Mouse (Mus musculus): ENCODE results near the gene Dlg5. TPM values are rescaled to one million over a fixed set of nuclear protein-coding genes. Genes with fewer than 3 reads are reported as not detected.

Gene Dlg5
- 14.5 and 18.4 TPM in 2 replicates for polyA plus RNA-seq (2012; rRNA removed)

- under 1% methylated on average over 87 of the region's 98 CpGs for WGBS
- DNase-seq (ENCODE audit: low read depth, low spot score) = no peak
Measured at GRCm38 (mm10) chr14:24245177-24246081, at the start of gene Dlg5. TSS of gene Dlg5 (minus strand) at chr14:24245920.

GRCm38 (mm10) chr14:24293631-24294030, 47.9 kb upstream of the Dlg5 start:
- no peak for DNase-seq (ENCODE audit: low read depth, low spot score)
- WGBS = 81% methylated on average over 5 of the region's 5 CpGs

- DNase-seq (ENCODE audit: low read depth, low spot score) = no peak
- WGBS = 29% methylated on average over 3 of the region's 3 CpGs
Measured at GRCm38 (mm10) chr14:24292914-24293313, 47.2 kb upstream of the Dlg5 start, which contains the start of gene E330034G19Rik. TSS of gene E330034G19Rik (plus strand) at chr14:24293214.

GRCm38 (mm10) chr14:24290726-24291125, 45.0 kb upstream of the Dlg5 start:
- no peak for DNase-seq (ENCODE audit: low read depth, low spot score)

- DNase-seq (ENCODE audit: low read depth, low spot score) = no peak
- 60% methylated on average over 4 of the region's 4 CpGs for WGBS
Measured at GRCm38 (mm10) chr14:24286136-24286535, 40.4 kb upstream of the Dlg5 start.

GRCm38 (mm10) chr14:24282276-24282675, 36.6 kb upstream of the Dlg5 start:
- WGBS = 55% methylated on average over 3 of the region's 3 CpGs
- no peak for DNase-seq (ENCODE audit: low read depth, low spot score)

- 36% methylated on average over 4 of the region's 4 CpGs for WGBS
- no peak for DNase-seq (ENCODE audit: low read depth, low spot score)
Measured at GRCm38 (mm10) chr14:24281278-24281677, 35.6 kb upstream of the Dlg5 start.

GRCm38 (mm10) chr14:24275534-24275933, 29.8 kb upstream of the Dlg5 start:
- DNase-seq (ENCODE audit: low read depth, low spot score) = no peak
- 43% methylated on average over 2 of the region's 2 CpGs for WGBS

- no peak for DNase-seq (ENCODE audit: low read depth, low spot score)
- 42% methylated on average over 2 of the region's 2 CpGs for WGBS
Measured at GRCm38 (mm10) chr14:24273575-24273974, 27.9 kb upstream of the Dlg5 start.

GRCm38 (mm10) chr14:24269571-24269970, 23.9 kb upstream of the Dlg5 start:
- 88% methylated on average over 1 of the region's 1 CpGs for WGBS

GRCm38 (mm10) chr14:24262915-24263314, 17.2 kb upstream of the Dlg5 start:
- no peak for DNase-seq (ENCODE audit: low read depth, low spot score)
- 70% methylated on average over 2 of the region's 2 CpGs for WGBS

More at GRCm38 (mm10) chr14:24269571-24269970, 23.9 kb upstream of the Dlg5 start:
- DNase-seq (ENCODE audit: low read depth, low spot score) = no peak

GRCm38 (mm10) chr14:24262382-24262781, 16.7 kb upstream of the Dlg5 start:
- WGBS = 74% methylated on average over 6 of the region's 6 CpGs
- DNase-seq (ENCODE audit: low read depth, low spot score) = no peak

GRCm38 (mm10) chr14:24260391-24260790, 14.7 kb upstream of the Dlg5 start:
- 78% methylated on average over 4 of the region's 4 CpGs for WGBS
- DNase-seq (ENCODE audit: low read depth, low spot score) = no peak

- 59% methylated on average over 2 of the region's 2 CpGs for WGBS
- no peak for DNase-seq (ENCODE audit: low read depth, low spot score)
Measured at GRCm38 (mm10) chr14:24255956-24256355, 10.2 kb upstream of the Dlg5 start.

GRCm38 (mm10) chr14:24253611-24254202, 8.0 kb upstream of the Dlg5 start:
- DNase-seq (ENCODE audit: low read depth, low spot score) = no peak

GRCm38 (mm10) chr14:24251326-24251725, 5.6 kb upstream of the Dlg5 start:
- DNase-seq (ENCODE audit: low read depth, low spot score) = no peak
- WGBS = 73% methylated on average over 1 of the region's 1 CpGs

More at GRCm38 (mm10) chr14:24253611-24254202, 8.0 kb upstream of the Dlg5 start:
- 6% methylated on average over 8 of the region's 8 CpGs for WGBS

GRCm38 (mm10) chr14:24249926-24250325, 4.2 kb upstream of the Dlg5 start:
- 65% methylated on average over 2 of the region's 2 CpGs for WGBS
- DNase-seq (ENCODE audit: low read depth, low spot score) = no peak

- no peak for DNase-seq (ENCODE audit: low read depth, low spot score)
Measured at GRCm38 (mm10) chr14:24244330-24245176, 1.2 kb downstream of the Dlg5 start.

GRCm38 (mm10) chr14:24242016-24242415, 3.7 kb downstream of the Dlg5 start:
- DNase-seq (ENCODE audit: low read depth, low spot score) = no peak
- 95% methylated on average over 2 of the region's 2 CpGs for WGBS

More at GRCm38 (mm10) chr14:24244330-24245176, 1.2 kb downstream of the Dlg5 start:
- under 1% methylated on average over 40 of the region's 40 CpGs for WGBS

GRCm38 (mm10) chr14:24240831-24241230, 4.9 kb downstream of the Dlg5 start:
- DNase-seq (ENCODE audit: low read depth, low spot score) = no peak
- WGBS = 80% methylated on average over 6 of the region's 6 CpGs

All from large intestine, adult 2 months (tissue).